Mouse (Mus musculus) macrophage (primary cell): Measurements from ENCODE around the gene Ccdc146. TPM values are rescaled to one million over a fixed set of nuclear protein-coding genes. Genes with fewer than 3 reads are reported as not detected.

Experiments
- H3K27ac ChIP-seq: fragments of 350-480 bp; formaldehyde crosslinking; 2 replicates; pipeline ENCODE4 v1.9.0; 2021
- H3K36me3 ChIP-seq: fragments of 350-480 bp; formaldehyde crosslinking; 2 replicates; pipeline ENCODE4 v1.9.0; 2021; ENCODE audit errors: inconsistent target
- H3K4me3 ChIP-seq: fragments of 350-480 bp; formaldehyde crosslinking; 2 replicates; pipeline ENCODE4 v1.9.0; 2021; ENCODE audit errors: inconsistent target
- H3K79me2 ChIP-seq: fragments of 350-480 bp; formaldehyde crosslinking; 2 replicates; pipeline ENCODE4 v1.9.0; 2021; ENCODE audit errors: inconsistent target
- WGBS: methylation state at CpG from one replicate; pipeline ENCODE4 v1.1.7; 2026; ENCODE audit warnings: inconsistent platforms; ENCODE audit not compliant: missing documents; 5-methylcytosine and 5-hydroxymethylcytosine counted together
- polyA plus RNA-seq: library from polyadenylated mRNA; stranded (reverse); fragments of 250-400 nt; gene quantifications from 3 replicates; pipeline ENCODE4 v1.2.4, GENCODE M21; 2018; ENCODE audit warnings: inconsistent platforms

Gene Ccdc146
- polyA plus RNA-seq, 1 experiment from 2014 or later = not detected

DNA sequence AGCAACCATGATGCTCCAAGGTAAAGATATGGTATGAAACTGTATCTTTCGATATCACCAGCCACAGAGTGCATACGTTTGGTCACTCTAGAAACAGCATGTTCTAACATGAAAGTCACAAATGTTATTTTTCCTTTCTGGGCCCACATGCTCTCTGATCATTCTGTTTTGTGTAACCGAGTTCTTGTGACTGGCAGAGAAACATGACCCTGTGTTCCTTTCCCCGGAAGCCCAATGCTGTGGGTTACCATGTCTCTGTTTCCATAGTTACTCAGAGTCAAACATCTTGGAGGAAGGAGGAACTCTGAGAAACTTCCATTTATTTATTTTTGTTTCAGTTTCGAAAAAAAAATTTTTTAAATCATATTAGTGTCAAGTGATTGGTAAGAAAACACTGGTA is 12.4 kb downstream of the Ccdc146 start:
- peak overlapping the region; percentile 87 for H3K27ac ChIP-seq
- no peaks in the 10 kb centered on the region for H3K79me2 ChIP-seq
- WGBS = 23% methylated on average over 5 of the region's 5 CpGs
- H3K4me3 ChIP-seq = no peak overlapping the region
- no peaks in the 10 kb centered on the region for H3K36me3 ChIP-seq

DNA sequence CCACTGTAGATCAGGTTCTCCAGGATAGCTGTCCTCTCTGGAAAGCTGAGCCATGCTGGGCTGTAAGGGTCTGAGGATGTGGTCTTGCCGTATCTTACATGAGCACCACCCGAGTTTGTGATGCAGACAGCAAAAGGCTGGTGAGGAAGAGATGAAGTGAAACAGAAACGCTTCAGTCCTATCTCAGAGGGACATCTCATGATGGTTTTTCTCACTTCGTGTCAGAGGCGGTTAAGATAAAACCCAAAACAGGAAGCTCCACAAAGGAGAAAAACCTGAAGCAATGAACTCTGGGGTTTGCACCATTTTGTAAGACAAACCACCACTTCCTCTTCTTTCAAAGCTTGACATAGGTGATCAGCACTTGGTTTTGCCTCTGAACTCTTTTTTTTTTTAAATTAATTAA is 13.2 kb downstream of the Ccdc146 start:
- Histone ChIP-seq H3K27ac (peak overlapping the region; percentile 87), H3K4me3 (no peak overlapping the region)
- 2% methylated on average over 5 of the region's 5 CpGs for WGBS

DNA sequence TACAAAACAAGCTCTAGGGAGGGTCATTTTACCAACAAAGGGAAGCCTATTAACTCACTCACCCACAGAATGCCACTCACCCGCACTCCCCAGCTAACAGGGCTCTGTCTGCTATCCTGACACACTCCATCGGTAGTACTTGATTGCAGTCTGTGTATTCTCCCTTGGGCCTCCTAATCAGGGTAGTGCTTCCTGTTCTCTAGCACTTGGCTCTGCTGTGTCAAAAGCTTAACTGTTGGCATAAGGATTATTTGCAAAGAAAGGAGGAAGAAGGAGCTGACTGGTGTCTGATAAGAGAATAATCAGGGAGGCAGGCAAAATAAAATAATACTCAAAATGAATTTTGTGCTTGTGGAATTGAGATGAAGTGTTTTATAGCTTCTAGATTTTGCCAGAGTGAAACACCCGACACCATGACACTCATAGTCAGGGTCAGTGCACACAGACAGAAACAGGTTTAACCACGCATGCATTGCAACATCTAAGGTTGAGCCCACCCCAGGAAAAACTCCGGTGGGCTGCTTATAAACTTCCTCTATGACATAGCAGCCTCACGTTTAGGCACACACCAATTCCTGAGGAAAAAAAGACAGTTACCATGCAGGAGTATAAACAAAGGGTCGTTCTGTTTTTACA is 29.2 kb downstream of the Ccdc146 start:
- H3K27ac ChIP-seq = no peak overlapping the region
- H3K79me2 ChIP-seq = no peaks in the 10 kb centered on the region
- no peak overlapping the region for H3K4me3 ChIP-seq
- no peaks in the 10 kb centered on the region for H3K36me3 ChIP-seq
- 16% methylated on average over 7 of the region's 7 CpGs for WGBS

More for the DNA sequence above, 13.2 kb downstream of the Ccdc146 start:
- Histone ChIP-seq H3K36me3 (no peaks in the 10 kb centered on the region), H3K79me2 (no peaks in the 10 kb centered on the region)

DNA sequence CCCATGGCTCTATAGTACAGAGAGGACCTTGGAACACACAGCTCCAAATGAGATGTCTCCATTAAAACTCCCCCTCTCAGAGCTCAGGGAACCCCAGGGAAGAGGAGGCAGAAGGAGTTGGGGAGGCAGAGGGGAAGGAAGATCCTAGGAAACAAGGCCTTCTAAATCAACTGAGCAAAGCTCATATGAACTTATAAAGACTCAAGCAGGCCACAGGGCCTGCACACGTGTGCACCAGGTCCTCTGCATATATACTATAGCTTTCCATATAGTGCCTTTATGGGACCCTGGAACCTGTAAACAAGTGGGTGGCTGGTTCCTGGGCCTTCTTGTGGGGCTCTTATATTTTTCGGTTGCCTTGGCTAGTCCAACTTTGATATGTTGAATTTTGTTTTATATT is 29.9 kb downstream of the Ccdc146 start:
- no peaks in the 10 kb centered on the region for H3K36me3 ChIP-seq
- H3K27ac ChIP-seq = no peak overlapping the region
- H3K79me2 ChIP-seq = no peaks in the 10 kb centered on the region
- H3K4me3 ChIP-seq = no peak overlapping the region
- 100% methylated on average over 1 of the region's 2 CpGs for WGBS

DNA sequence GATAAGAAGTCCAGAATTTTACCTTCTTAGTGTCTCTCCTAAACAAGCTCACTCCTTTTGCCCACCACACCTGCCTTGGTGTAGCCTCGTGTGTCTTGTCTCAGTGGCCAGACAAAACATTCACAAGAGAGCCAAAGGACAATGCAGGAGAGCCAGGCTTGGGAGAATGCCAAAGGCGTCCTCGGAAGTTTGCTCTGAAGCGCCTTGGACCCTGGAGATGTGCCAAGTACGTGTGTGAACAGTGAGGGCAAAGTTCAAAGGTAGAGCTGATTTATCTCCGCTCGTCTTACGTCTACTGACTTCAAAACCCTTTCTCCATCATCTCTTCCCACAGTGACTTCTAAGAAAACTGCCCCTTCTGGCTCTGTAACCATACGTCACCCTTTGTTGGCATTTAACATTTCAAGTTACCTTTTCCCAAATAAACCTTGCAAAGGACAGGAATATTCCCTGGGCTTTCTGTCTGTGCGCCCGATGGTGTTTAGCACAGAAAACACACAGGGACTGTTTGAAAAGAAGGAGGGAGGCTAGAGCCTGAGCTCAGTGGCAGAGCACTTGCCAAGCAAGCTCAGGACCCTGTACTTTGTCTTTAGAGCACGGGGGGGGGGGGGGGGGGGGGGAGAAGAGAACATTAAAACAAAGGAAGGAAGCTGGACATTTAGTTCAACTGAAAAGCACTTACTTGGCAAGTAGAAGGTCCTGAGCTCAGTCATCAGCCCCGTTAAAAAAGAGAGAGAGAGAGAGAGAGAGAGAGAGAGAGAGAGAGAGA is 32.7 kb downstream of the Ccdc146 start:
- Histone ChIP-seq H3K79me2 (no peaks in the 10 kb centered on the region), H3K27ac (no peak overlapping the region), H3K36me3 (no peaks in the 10 kb centered on the region), H3K4me3 (no peak overlapping the region)
- 88% methylated on average over 12 of the region's 13 CpGs for WGBS

DNA sequence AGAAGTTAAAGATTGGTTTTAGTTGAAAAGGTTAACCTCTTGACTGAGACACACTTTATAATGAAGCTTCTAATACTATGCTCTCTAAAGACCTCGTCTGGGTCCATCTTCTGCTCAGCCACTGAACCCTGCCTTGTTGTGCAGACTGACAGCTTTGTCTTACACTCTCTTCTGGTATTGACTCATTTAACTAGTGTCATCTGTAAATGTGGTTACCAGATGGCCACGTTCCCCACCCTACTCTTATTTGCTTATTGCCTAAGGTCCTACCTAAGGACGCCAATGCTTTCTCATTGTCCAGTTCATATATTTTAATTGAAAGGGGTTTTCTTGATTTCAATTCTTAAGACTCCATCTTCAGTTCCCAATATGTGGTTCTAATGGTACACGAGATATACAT is 35.6 kb downstream of the Ccdc146 start:
- no peaks in the 10 kb centered on the region for H3K36me3 ChIP-seq
- 81% methylated on average over 4 of the region's 4 CpGs for WGBS
- H3K4me3 ChIP-seq = no peak overlapping the region

DNA sequence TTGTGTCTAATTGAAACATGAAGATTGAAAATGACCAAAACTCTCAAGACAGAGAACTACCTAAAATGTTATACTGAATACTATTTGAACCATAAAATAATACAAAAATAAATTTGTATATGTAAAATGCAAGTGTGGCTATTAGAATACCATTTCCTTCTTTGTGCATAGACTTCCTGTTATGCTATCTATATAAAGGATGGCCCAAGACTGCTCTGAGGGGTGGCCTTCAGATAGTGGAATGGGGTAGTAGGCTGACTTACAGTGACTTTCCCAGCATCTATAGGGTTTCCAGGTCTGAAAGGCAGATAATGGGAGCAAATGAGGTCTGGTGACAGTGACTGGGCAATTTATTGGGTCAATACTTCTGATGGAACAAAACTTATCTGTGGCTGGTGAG is 37.1 kb downstream of the Ccdc146 start:
- Histone ChIP-seq H3K4me3 (no peak overlapping the region), H3K36me3 (no peaks in the 10 kb centered on the region), H3K27ac (no peak overlapping the region), H3K79me2 (no peaks in the 10 kb centered on the region)

More for the DNA sequence above, 35.6 kb downstream of the Ccdc146 start:
- no peaks in the 10 kb centered on the region for H3K79me2 ChIP-seq
- H3K27ac ChIP-seq = no peak overlapping the region

DNA sequence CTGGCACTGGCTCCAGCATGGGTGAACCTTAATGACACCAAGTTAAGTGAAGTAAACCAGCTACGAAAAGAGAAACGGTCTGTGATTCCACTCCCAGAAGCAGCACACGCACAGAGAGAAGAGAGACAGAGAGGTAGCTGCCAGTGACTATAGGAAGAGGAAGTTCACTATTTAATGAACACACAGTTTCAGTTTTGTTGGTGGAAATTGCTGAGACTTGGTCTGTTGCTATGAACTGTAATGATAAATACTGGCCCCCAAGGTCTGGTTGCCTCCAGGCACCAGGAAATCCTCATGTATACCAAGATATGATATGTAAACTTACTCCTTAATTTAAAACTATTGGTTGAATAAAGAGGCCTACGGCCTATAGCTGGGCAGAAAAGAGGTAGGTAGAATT is 38.0 kb downstream of the Ccdc146 start:
- no peaks in the 10 kb centered on the region for H3K36me3 ChIP-seq
- H3K79me2 ChIP-seq = no peaks in the 10 kb centered on the region
- no peak overlapping the region for H3K4me3 ChIP-seq
- 25% methylated on average over 4 of the region's 4 CpGs for WGBS
- H3K27ac ChIP-seq = peak overlapping the region; percentile 50

GRCm38 (mm10) chr5:21384976-21385375 is 39.5 kb downstream of the Ccdc146 start:
- Histone ChIP-seq H3K4me3 (no peak overlapping the region), H3K27ac (no peak overlapping the region), H3K36me3 (no peaks in the 10 kb centered on the region), H3K79me2 (no peaks in the 10 kb centered on the region)
- WGBS = 66% methylated on average over 9 of the region's 9 CpGs

GRCm38 (mm10) chr5:21384252-21384960 is 40.1 kb downstream of the Ccdc146 start:
- H3K27ac ChIP-seq = no peak overlapping the region
- WGBS = 82% methylated on average over 12 of the region's 13 CpGs

GRCm38 (mm10) chr5:21383392-21384251 is 40.9 kb downstream of the Ccdc146 start:
- H3K27ac ChIP-seq = no peak overlapping the region
- no peaks in the 10 kb centered on the region for H3K36me3 ChIP-seq
- no peak overlapping the region for H3K4me3 ChIP-seq
- 43% methylated on average over 14 of the region's 14 CpGs for WGBS
- no peaks in the 10 kb centered on the region for H3K79me2 ChIP-seq

More at GRCm38 (mm10) chr5:21384252-21384960, 40.1 kb downstream of the Ccdc146 start:
- H3K4me3 ChIP-seq = no peak overlapping the region
- no peaks in the 10 kb centered on the region for H3K79me2 ChIP-seq
- H3K36me3 ChIP-seq = no peaks in the 10 kb centered on the region

GRCm38 (mm10) chr5:21382678-21383077 is 41.8 kb downstream of the Ccdc146 start:
- WGBS = 80% methylated on average over 6 of the region's 6 CpGs
- no peaks in the 10 kb centered on the region for H3K79me2 ChIP-seq
- H3K36me3 ChIP-seq = 0 out of 2 replicates have a peak, but pooled peaks cover 5% of the 10 kb centered on the region
- no peak overlapping the region for H3K4me3 ChIP-seq
- H3K27ac ChIP-seq = no peak overlapping the region

GRCm38 (mm10) chr5:21381986-21382385 is 42.5 kb downstream of the Ccdc146 start:
- Histone ChIP-seq H3K79me2 (no peaks in the 10 kb centered on the region; the same call in 1 of the 2 replicates), H3K4me3 (no peak overlapping the region), H3K27ac (no peak overlapping the region), H3K36me3 (0 out of 2 replicates have a peak, but pooled peaks cover 5% of the 10 kb centered on the region)
- 73% methylated on average over 6 of the region's 6 CpGs for WGBS

- Histone ChIP-seq H3K27ac (no peak overlapping the region), H3K4me3 (no peak overlapping the region), H3K36me3 (0 out of 2 replicates have a peak, but pooled peaks cover 12% of the 10 kb centered on the region), H3K79me2 (peaks cover 26% of the 10 kb centered on the region; the same call in 1 of the 2 replicates)
- 31% methylated on average over 2 of the region's 2 CpGs for WGBS
Observed at GRCm38 (mm10) chr5:21378397-21378796, 46.1 kb downstream of the Ccdc146 start.
